Mouse (Mus musculus): ENCODE measurements around the gene Pagr1b. TPM values are rescaled to one million over a fixed set of nuclear protein-coding genes. Genes with fewer than 3 reads are reported as not detected.

The Pagr1b gene
- total RNA-seq, 2 experiments from 2014 or later: 0.54 TPM; not detected in 1

DNA sequence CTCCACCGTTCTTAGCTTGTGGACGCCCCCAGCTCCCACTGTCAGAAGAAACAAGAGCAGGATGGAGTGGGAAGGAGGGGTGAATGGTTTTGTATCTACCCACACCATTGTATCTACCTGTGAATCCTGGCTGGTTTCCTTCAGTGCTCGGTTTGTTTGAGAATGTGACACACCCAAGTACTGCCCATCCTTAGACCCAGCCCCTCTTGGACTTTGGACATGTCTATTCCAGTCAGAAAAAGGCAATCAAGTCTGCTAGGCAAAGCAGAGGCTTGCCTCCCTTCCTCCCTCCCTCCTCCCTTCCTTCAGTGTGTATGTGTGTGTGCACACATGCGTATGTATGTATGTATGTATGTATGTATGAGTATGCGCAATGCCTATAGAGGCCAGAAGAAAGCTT, 12.7 kb downstream of the Pagr1b start:
- no peak for ATAC-seq (ENCODE audit: poor library complexity, severe bottlenecking)

DNA sequence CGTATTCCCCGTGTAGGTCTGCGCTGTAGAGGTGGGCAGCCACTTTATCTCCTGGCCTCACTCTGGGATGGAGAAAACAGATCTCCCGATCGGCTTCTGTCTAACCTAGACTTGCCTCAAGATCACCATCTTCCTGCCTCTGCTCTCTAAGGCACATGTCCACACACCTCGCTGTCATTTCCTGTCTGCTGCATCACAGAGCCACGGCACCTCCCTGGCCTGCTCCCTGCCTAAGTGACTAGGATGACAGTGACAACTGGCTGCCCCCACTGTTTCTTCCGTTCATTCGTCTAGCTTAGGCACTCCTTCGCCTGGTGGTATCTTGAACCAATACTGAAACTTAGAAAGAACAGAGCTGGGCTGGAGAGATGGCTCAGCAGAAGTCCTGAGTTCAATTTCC, 16.7 kb downstream of the Pagr1b start:
- no peak for ATAC-seq (ENCODE audit: poor library complexity, severe bottlenecking)

DNA sequence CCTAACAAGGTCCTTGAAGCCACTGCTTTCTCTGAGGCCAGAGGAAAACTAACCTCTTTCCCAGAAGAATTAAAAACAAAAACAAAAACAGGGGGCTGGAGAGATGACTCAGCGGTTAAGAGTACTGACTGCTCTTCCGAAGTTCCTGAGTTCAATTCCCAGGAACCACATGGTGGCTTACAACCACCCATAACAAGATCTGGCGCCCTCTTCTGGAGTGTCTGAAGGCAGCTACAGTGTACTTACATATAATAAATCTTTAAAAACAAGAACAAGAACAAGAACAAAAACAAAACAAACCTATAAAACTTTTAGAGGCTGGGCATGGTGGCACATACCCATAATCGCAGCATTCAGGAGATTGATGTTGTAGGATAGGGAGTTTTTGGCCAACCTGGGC, 19.8 kb downstream of the Pagr1b start:
- no peak for ATAC-seq (ENCODE audit: poor library complexity, severe bottlenecking)

DNA sequence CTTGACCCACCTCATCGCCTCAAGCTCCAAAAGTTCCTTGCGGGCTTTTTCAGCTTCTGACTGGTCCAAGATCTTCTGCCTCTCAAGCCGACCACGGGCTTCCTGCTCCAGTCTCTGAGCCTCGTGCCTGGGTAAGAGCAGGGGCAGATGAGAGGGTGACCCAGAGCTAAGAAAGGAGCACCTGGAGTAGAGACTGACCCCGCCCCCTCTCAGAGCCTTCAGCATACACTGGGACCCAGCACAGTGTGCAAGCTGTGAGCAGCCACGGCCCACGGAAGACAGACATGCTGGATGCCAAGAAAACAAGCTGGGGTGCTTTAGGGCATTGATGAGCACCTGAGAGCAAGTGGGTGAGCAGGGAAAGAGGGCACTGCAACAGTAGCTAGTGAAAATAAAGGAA, 27.5 kb downstream of the Pagr1b start:
- ATAC-seq (ENCODE audit: poor library complexity, severe bottlenecking): no peak

DNA sequence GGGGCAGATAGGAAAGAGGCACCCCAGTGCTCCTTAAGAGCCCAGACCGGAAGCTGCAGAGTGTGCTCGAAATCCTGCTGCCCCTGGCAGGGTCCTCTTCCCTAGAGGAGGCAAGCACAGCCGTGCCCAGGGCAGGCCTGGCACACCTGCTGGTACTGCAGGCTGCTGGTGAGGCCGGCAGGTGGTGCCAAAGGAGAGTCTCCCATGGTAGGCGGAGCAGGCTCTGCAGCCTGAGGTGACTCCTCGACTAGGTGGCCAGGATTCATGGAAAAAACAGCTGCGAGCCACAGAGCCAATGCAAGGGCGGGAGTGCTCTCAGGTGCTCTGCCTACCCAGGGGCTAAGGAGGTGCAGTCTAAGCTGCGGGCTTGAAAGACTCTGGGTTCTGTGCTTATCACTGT, 30.0 kb downstream of the Pagr1b start:
- ATAC-seq (ENCODE audit: poor library complexity, severe bottlenecking): peak; percentile 52; the same call in 1 of the 2 replicates

DNA sequence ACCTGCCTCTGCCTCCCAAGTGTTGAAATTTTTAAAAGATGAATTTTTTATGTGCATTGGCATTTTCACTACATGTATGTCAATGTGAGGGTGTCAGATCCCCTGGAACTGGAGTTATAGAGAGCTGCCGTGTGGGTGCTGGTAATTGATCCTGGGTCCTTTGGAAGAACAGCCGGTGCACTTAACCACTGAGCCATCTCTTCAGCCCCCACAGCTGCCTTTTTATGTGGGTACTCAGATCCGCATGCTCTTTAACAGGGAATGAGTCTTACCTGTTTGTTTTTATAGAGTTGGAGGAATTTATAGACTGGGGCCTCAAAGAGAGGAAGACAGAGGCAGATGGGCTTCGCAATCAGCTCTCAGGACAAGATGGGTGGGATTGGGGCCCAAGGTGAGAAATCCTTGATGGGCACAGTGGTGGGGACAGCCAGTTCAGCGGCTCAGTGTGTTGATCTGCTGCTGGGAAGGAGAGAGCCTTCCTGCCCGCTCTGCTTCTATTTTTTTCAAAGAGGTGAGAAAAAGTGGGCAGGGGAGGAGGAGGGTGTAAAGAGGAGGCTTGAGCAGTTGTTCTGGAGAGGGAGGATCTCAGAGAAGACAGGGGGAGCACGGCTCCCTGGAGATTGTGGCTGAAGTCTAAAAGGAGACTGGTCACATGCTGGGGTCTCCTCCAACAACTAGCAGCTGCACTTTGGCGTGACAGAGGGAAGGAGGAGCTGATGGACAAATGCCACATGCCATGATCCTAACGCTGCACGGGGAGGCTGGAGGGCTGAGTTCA, 31.4 kb downstream of the Pagr1b start:
- ATAC-seq (ENCODE audit: poor library complexity, severe bottlenecking): no peak

DNA sequence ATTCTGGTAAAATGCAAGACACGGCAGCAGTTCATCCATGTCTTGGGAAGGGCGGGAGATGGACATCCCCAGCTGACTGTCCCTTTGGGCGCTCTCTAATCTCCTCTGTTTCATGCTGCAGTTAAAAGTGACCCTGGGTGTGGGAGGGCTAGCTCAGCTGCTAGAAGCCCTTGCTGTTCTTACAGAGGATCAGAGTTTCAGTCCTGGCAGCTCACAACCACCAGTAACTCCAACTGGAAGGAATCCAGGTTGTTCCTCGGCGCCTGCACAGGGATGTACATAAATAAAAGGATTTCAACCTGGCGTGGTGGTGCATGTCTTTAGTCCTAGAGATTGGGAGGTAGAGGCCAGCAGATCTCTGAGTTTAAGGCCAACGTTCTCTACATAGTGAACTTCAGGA, 33.2 kb downstream of the Pagr1b start:
- ATAC-seq (ENCODE audit: poor library complexity, severe bottlenecking): no peak

DNA sequence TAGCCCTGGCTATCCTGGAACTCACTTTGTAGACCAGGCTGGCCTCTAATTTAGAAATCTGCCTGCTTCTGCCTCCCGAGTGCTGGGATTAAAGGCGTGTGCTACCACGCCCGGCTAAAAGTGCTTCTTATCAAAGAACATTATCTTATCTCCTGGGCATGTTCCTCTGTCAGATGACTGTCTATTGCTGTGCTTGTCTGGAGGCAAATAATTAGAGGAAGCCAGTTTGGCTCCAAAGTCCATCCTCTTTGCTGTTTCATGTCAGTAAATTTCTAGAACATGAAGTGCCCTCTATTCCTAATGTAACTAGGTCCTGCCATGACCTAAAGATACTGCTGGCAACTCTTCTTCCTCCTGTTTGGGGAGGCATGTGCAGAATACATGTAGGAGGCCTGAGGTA, 34.2 kb downstream of the Pagr1b start:
- no peak for ATAC-seq (ENCODE audit: poor library complexity, severe bottlenecking)

DNA sequence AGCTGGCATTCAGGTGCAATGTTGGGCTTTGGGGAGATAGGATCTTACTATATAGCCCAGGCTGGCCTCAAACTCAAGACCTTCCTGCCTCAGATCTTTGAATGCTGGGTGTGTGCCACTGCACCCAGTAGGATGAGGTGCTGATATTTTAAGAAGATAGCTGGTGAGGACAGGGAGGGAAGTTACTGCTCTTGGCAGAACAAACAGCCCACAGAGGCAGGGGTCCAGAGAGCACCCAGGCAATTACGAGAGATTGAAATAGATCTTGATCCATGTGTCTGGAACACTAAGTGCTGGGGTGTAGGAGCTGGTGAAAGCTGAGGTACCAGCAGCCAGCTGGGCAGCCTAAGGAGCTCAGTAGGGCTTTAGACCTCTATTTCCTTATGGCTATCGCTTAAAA, 34.7 kb downstream of the Pagr1b start:
- no peak for ATAC-seq (ENCODE audit: poor library complexity, severe bottlenecking)

DNA sequence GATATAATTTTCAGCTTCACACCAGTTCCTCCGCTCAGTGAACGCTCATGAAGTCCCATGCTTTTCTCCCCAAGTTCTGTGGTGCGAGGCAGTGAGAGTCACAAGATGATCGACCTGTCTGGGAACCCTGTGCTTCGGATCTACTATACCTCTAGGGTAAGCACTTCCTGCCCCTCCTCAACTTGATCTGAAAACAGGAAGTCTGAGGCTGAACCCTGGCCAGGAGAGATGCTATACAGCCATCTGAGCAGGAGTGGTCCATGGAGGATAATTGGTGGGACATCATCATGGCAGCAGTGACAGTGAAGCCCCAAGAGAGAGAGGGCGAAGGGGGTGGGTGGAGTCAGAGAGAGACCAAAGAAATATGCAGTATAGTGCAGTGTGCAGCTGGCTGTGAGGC, 37.4 kb downstream of the Pagr1b start:
- no peak for ATAC-seq (ENCODE audit: poor library complexity, severe bottlenecking)

DNA sequence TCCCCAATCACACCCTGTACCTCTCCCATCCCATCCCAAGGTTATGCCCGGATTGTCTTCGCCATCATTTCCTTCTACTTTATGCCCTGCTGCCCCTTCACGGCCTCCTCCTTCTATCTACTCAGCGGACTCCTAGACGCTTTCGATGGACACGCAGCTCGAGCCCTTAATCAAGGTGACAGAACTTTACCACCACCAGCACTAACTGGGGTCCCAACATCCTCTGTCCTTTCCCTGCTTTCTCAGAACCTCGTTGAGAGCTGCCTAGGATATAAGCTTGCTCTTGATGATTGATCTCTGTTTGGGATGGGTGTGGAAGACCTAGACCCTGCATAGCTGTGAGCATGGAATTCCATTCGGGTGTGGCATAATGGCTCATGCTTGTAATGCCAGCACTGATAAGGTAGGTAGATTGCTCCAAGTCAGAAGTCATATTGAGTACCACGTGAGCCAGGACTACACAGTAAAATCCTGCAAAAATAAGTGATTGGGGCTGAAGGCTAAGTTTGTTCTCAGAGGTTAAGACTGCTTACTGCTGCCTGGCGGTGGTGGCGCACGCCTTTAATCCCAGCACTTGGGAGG, 39.3 kb downstream of the Pagr1b start:
- ATAC-seq (ENCODE audit: poor library complexity, severe bottlenecking): no peak

DNA sequence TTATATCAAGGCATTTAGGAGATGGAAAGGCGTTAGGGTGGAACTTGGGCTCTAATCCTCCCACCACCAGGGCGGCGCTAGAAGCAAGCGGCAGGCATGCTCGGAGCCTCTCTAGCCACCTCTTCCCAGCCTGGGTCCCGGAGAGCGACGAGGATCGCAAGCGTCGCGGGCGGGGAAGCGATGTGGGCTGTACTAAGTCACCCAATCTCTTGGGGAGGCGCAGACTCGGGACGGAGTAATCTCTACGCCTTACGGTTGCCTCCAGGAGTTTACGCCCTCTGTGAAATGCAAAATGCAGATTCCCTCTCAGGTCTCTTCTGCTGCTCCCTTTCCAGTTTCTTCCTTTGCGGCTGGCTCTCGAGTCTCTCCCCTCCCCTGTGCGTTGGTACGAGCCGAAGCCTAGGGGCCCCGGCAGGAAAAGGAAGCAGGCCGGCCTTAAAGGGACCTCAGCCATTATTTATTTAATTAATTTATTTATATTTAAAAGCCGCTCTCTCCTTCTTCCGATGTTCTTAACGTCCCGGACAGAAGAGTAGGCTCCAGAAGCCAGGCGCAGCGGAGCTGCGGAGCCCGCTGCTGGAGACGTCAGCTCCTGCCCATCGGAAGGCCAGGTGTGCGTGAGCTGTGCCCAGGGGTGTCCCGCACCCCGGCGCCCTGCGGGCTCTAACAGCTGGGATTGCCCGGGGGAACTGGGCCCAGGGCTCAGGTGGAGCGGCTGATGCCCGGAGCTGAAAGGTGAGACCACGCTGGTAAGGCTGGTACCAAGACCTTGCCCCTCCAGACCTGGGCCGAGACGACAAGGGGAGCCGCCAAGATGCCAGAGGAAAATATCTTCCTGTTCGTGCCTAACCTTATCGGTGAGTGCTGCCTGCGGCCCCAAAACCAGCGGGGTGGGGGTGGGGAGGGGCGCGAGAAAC, 40.1 kb downstream of the Pagr1b start, which contains the start of gene Cdiptos:
TSS of gene Cdiptos (minus strand) at position 149 of the 917 bp plus-strand sequence.
- ATAC-seq (ENCODE audit: poor library complexity, severe bottlenecking): peak; percentile 95

DNA sequence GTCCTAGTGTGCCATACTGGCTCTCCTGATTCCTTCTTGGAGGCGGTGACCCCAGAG, 40.6 kb downstream of the Pagr1b start, which contains the start of gene Cdipt:
TSS of gene Cdipt (plus strand) at position 22 of the 57 bp plus-strand sequence.
- ATAC-seq (ENCODE audit: poor library complexity, severe bottlenecking): no peak

DNA sequence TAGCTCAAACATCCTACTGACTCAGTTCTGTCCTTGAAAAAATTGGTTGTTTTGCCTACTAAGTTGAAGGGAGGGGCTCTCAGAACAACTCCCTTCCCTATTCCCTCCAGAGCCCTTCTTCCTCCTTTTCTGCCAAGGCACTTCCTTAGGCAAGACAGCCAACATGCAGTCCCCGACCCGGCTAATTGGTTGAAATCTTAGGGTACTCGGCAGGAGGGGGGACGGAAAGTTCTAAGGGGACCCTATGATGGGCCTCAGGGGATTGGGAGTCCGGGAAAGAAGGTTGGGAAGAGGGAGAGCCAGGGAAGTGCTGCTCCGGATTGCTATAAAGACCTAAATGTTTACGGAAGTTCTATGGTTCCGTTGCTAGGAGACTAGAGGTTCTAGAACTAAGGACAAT, 40.8 kb downstream of the Pagr1b start:
- ATAC-seq (ENCODE audit: poor library complexity, severe bottlenecking): peak; percentile 53

DNA sequence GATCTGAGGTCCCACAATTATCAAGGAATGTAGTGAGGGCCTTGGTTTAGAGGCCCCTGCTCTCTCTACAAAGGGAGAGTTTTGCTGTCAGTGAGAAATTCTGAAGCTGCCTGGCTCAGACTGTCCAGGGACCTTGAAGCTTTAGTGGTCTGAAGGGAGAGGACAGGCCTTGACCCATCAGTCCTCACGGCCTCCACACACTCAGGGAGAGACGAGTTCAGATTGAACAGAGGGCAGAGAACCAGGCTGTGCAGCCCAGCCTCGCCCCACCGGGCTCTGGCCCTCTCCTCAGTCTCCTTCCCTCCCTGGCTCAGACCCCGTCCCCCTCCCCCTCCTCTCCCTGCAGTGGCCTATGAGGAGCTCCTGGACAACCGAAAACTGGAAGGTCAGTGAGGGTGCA, 48.9 kb downstream of the Pagr1b start:
- no peak for ATAC-seq (ENCODE audit: poor library complexity, severe bottlenecking)

DNA sequence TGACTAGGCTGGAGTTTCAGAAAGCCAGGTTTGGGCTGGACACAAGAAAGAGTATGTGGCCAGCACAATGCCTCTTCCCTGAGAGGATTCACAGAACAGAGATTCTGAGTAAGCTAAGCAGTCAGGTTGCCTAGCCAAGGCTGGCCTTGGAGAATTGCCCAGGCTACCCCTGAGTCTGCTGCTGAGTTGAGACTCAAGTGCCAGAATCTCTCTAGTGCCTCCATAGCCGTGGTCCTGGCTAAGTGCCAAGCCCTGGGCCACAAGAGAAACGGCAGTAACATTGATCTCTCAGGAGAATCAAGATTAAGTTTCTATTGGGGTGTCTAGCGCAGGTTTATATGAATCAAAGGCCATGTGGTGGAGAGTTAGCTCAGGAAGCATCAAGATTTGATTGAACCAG, 50.7 kb downstream of the Pagr1b start:
- ATAC-seq (ENCODE audit: poor library complexity, severe bottlenecking): no peak

DNA sequence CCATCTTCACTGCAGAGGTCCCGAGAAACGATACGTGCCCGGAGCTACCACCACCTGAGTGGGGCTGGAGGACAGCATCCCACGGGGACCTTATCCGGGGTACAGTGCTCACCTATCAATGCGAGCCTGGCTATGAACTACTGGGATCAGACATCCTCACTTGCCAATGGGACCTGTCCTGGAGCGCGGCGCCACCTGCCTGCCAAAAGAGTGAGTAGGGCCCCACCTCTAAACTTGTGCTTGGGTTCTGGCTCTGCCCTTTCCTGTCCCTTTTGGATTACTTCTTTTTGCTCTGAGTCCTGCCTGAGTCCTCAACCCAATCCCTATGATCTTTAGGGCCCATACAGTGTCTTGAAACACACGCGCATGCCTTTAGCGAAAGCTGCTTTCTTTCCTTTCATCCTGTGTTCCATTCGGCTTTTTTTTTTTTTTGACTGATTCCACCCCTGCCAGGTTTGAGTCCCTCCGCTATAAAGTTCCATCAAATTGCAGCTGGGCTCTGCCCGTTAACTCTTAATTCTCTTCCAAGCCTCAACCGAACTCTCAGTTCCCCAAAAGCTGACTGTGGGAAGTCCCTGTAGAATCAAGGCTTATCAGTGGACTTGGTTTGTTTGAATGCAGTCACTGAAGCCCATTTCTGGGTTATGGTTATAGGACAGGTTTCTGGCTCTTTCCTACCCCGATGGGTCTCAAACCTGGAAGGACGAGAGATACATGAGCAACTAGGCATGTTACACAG, 52.6 kb downstream of the Pagr1b start:
- peak; percentile 40; the same call in 1 of the 2 replicates for ATAC-seq (ENCODE audit: poor library complexity, severe bottlenecking)

DNA sequence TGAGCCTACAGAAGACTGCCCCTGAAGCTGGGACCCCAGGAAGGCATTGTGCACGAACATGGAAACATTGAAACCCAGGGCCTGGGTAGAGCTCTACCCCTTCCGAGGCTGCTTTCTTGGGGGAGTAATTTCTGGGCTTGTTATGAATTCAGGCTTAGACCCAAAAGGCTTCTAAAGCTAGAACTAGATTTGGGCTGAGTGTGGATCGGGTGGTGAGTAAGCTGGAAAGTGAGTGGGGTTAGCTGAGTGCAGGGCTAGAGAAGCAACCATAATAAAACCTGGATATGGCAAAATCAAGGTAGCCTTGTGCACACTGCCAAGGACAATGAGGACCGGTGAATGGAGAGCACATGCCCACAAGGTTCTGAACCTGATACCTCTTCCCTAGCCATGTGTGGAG, 54.3 kb downstream of the Pagr1b start:
- ATAC-seq (ENCODE audit: poor library complexity, severe bottlenecking): no peak

DNA sequence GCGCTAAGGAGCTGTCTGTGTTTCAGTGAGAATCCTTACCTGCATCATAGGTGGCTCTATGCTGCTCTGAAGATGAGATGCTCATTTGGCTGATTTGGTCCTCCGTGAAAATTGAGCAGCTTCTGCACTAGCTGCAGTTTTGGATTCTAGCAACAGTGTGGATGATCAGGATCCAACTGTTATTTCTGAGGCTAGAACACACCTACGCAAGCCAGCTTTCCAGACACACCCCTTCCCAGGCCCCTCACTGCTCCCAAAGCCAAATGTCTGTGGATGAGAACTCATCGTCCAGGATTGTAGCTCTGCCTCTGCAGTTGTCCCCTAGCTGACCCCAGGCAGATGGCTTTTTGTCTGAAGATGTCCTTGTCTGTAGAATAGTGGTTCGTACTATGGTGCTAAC, 55.2 kb downstream of the Pagr1b start:
- no peak for ATAC-seq (ENCODE audit: poor library complexity, severe bottlenecking)

DNA sequence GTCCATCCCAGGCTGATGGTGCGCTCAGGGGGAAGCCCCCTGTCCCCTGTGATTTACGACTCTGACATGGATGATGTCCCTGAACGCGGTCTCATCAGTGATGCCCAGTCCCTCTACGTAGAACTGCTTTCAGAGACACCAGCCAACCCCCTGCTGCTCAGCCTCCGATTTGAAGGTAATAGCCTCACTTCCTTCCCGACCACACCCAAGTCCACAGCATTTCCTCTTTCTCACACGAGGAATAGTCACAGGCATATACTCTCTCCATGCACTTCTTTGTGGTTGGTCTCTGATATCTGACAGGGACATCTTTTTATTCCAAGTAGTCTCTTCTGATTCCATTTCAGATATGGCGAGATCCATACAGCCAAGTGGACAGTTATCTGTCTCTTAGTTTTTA, 56.5 kb downstream of the Pagr1b start:
- ATAC-seq (ENCODE audit: poor library complexity, severe bottlenecking): peak; percentile 33

DNA sequence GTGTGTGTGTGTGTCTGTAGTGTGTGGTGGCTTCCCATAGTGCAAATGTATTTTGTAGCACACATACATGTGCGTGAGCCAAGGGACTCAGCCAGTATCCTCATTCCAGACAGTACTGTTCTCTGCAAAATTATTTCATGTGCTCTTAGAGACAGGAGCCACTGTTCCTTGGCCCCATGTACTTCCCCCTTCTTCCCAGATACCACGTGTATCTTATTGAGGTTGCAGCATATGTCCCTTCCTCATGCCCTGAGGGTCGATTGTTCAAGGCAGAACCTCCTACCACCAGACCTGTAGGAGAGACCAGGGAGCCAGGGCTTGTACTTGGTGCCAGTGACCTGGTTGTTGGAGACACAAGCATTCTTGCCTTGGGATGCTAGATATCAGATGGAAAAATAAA, 61.2 kb downstream of the Pagr1b start:
- ATAC-seq (ENCODE audit: poor library complexity, severe bottlenecking): no peak
